Mouse (Mus musculus) activated CD4-positive, CD25-positive, alpha-beta regulatory T cell, adult 4 months (primary cell): ENCODE data around the gene Cacfd1. TPM values are rescaled to one million over a fixed set of nuclear protein-coding genes. Genes with fewer than 3 reads are reported as not detected.

Source experiments
- ATAC-seq: one replicate; pipeline ENCODE4 v1.8.0; 2017
- polyA plus RNA-seq, 2 experiments: library from polyadenylated mRNA; unstranded; fragments of 100-300 nt; shearing (Covaris generic); gene quantifications; one replicate each; pipeline ENCODE4 v1.2.1; 2017

The Cacfd1 gene
- polyA plus RNA-seq: 10 to 100 TPM; 16.9 to 19.1 TPM

GRCm38 (mm10) chr2:27009714-27010244 lies at the start of gene Cacfd1:
TSS of gene Cacfd1 (plus strand) at chr2:27009926.
- peak; percentile 95 for ATAC-seq

GRCm38 (mm10) chr2:26960756-26961155 lies 49.0 kb upstream of the Cacfd1 start:
- ATAC-seq: no peak

- ATAC-seq: peak; percentile 89
These were observed 45.6 kb upstream of the Cacfd1 start, which contains the start of gene Rexo4 for GRCm38 (mm10) chr2:26963923-26964723. TSS of gene Rexo4 (minus strand) at chr2:26964386.

- no peak for ATAC-seq
These were observed 44.9 kb upstream of the Cacfd1 start for GRCm38 (mm10) chr2:26964724-26965370.

- no peak for ATAC-seq
These were observed 42.5 kb upstream of the Cacfd1 start for GRCm38 (mm10) chr2:26967262-26967661.

GRCm38 (mm10) chr2:26973116-26973515 lies 36.6 kb upstream of the Cacfd1 start, which contains the start of gene Adamts13:
TSS of gene Adamts13 (plus strand) at chr2:26973416.
- ATAC-seq: no peak

- no peak for ATAC-seq
These were observed 35.8 kb upstream of the Cacfd1 start for GRCm38 (mm10) chr2:26973960-26974359.

- ATAC-seq: no peak
These were observed 29.4 kb upstream of the Cacfd1 start for GRCm38 (mm10) chr2:26980361-26980760.

GRCm38 (mm10) chr2:26984179-26984578 lies 25.5 kb upstream of the Cacfd1 start:
- no peak for ATAC-seq

GRCm38 (mm10) chr2:26984640-26985039 lies 25.1 kb upstream of the Cacfd1 start:
- ATAC-seq: no peak

GRCm38 (mm10) chr2:26993936-26994335 lies 15.8 kb upstream of the Cacfd1 start:
- ATAC-seq: no peak

- ATAC-seq: no peak
These were observed 12.2 kb upstream of the Cacfd1 start for GRCm38 (mm10) chr2:26997498-26997897.

GRCm38 (mm10) chr2:26997993-26998392 lies 11.7 kb upstream of the Cacfd1 start:
- no peak for ATAC-seq

GRCm38 (mm10) chr2:27006255-27006654 lies 3.5 kb upstream of the Cacfd1 start:
- ATAC-seq: no peak

GRCm38 (mm10) chr2:27007701-27008100 lies 2.0 kb upstream of the Cacfd1 start:
- ATAC-seq: no peak

GRCm38 (mm10) chr2:27017802-27018201 lies 8.1 kb downstream of the Cacfd1 start:
- no peak for ATAC-seq

- ATAC-seq: no peak
These were observed 9.8 kb downstream of the Cacfd1 start for GRCm38 (mm10) chr2:27019530-27019929.

GRCm38 (mm10) chr2:27021103-27021502 lies 11.4 kb downstream of the Cacfd1 start:
- ATAC-seq: no peak

- ATAC-seq: no peak
These were observed 12.9 kb downstream of the Cacfd1 start for GRCm38 (mm10) chr2:27022612-27023011.

GRCm38 (mm10) chr2:27024136-27024535 lies 14.4 kb downstream of the Cacfd1 start:
- ATAC-seq: no peak

- ATAC-seq: no peak
These were observed 15.8 kb downstream of the Cacfd1 start for GRCm38 (mm10) chr2:27025545-27025944.

- no peak for ATAC-seq
These were observed 16.6 kb downstream of the Cacfd1 start for GRCm38 (mm10) chr2:27026332-27026731.

GRCm38 (mm10) chr2:27026857-27027617 lies 17.3 kb downstream of the Cacfd1 start:
- no peak for ATAC-seq
